Mouse (Mus musculus): ENCODE measurements around the gene Trhr2.

DNA sequence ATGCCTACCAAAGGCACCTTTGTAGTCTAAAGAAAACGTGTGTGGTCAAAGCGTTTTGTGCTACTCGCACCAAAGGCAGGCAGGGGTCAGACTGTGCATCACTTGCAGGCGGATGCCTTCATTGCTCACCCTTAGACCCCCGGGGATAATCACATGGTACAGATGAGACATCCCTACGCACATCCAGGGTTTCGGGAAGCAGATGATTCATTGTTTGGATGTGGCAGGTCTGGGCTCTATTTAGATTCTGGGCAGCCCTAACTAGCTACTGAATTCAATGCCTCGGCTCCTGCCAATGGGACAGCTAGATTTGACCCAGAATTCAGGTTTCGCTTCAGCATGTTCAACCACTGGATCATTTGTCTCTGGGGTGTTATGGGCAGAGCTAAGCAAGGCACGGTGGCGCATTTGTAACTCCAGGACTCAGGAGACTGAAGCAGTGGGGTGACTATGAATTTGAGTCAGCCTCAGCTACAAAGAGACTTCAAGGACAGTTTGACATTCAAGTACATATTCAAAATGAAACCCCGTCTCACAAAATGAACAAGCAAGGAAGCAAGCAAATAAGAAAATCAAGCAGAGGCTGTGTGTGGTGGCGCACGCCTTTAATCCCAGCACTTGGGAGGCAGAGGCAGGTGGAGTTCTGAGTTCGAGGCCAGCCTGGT, 1.3 kb downstream of the Trhr2 start:
- no peak for TF ChIP-seq CTCF (IDR thresholded peaks at IDR 0.05; ENCODE audit: low read depth)
- no peak for TF ChIP-seq EP300 (optimal IDR thresholded peaks at IDR 0.05)
